Mouse (Mus musculus): ENCODE data around the gene Hoxd13. TPM values are rescaled to one million over a fixed set of nuclear protein-coding genes. Genes with fewer than 3 reads are reported as not detected.

The Hoxd13 gene
- polyA plus RNA-seq, 1 experiment from 2014 or later, result not detected

GRCm38 (mm10) chr2:74709465-74710419 lies 41.6 kb downstream of the Hoxd13 start:
- WGBS, result 11% methylated on average over 5 of the region's 5 CpGs
- no peak for ATAC-seq (ENCODE audit: insufficient number of reproducible peaks, insufficient read depth, low FRiP score, low read depth)

GRCm38 (mm10) chr2:74710929-74711543 lies 42.9 kb downstream of the Hoxd13 start:
- Histone ChIP-seq H3K4me2 (replicated peaks; ENCODE audit: low read depth, low read length) (no peak overlapping the region), H3K9me3 (ENCODE audit: control insufficient read depth, low read depth, low read length) (no peaks in the 10 kb centered on the region), H3K27ac (ENCODE audit: low read length) (no peak overlapping the region), H3K27me3 (ENCODE audit: control insufficient read depth, insufficient read depth, low read length) (peaks cover 72% of the 10 kb centered on the region), H3K9ac (replicated peaks; ENCODE audit: low read depth, low read length) (no peak overlapping the region), H3K4me3 (ENCODE audit: low read depth, low read length) (no peak overlapping the region; the same call in 1 of the 2 replicates), H3K36me3 (ENCODE audit: control insufficient read depth, insufficient read depth, low read length) (no peaks in the 10 kb centered on the region), H3K4me1 (ENCODE audit: control insufficient read depth, insufficient read depth, low read length) (no peaks in the 10 kb centered on the region; the same call in 1 of the 2 replicates)
- WGBS, result 5% methylated on average over 16 of the region's 16 CpGs
- ATAC-seq (ENCODE audit: insufficient number of reproducible peaks, insufficient read depth, low FRiP score, low read depth), result no peak

More at GRCm38 (mm10) chr2:74709465-74710419, 41.6 kb downstream of the Hoxd13 start:
- Histone ChIP-seq H3K27me3 (ENCODE audit: control insufficient read depth, insufficient read depth, low read length) (peaks cover 70% of the 10 kb centered on the region), H3K4me1 (ENCODE audit: control insufficient read depth, insufficient read depth, low read length) (peaks cover 6% of the 10 kb centered on the region; the same call in 1 of the 2 replicates), H3K4me2 (replicated peaks; ENCODE audit: low read depth, low read length) (no peak overlapping the region), H3K4me3 (ENCODE audit: low read depth, low read length) (no peak overlapping the region), H3K9ac (replicated peaks; ENCODE audit: low read depth, low read length) (no peak overlapping the region), H3K9me3 (ENCODE audit: control insufficient read depth, low read depth, low read length) (no peaks in the 10 kb centered on the region), H3K36me3 (ENCODE audit: control insufficient read depth, insufficient read depth, low read length) (no peaks in the 10 kb centered on the region), H3K27ac (ENCODE audit: low read length) (no peak overlapping the region)

GRCm38 (mm10) chr2:74711721-74712621 lies 43.9 kb downstream of the Hoxd13 start, which contains the start of the genes Hoxd3 and Hoxd4:
Hoxd3 (plus strand) TSS chr2:74711927.
Hoxd4 (plus strand) TSS chr2:74711929.
- Histone ChIP-seq H3K4me1 (ENCODE audit: control insufficient read depth, insufficient read depth, low read length) (no peaks in the 10 kb centered on the region; the same call in 1 of the 2 replicates), H3K36me3 (ENCODE audit: control insufficient read depth, insufficient read depth, low read length) (no peaks in the 10 kb centered on the region), H3K4me2 (replicated peaks; ENCODE audit: low read depth, low read length) (peak within 1 kb of the TSS; percentile 37), H3K4me3 (ENCODE audit: low read depth, low read length) (peak within 1 kb of the TSS; percentile 34), H3K9me3 (ENCODE audit: control insufficient read depth, low read depth, low read length) (no peaks in the 10 kb centered on the region), H3K9ac (replicated peaks; ENCODE audit: low read depth, low read length) (peak within 1 kb of the TSS; percentile 18; the same call in 1 of the 2 replicates), H3K27me3 (ENCODE audit: control insufficient read depth, insufficient read depth, low read length) (peaks cover 78% of the 10 kb centered on the region), H3K27ac (ENCODE audit: low read length) (0 out of 2 replicates have a peak within 1 kb of the TSS, but pooled peaks have one; percentile 33)
- WGBS, result under 1% methylated on average over 63 of the region's 65 CpGs
- ATAC-seq (ENCODE audit: insufficient number of reproducible peaks, insufficient read depth, low FRiP score, low read depth), result 0 out of 2 replicates have a peak, but pooled peaks have one; percentile 56

- Histone ChIP-seq H3K27ac (ENCODE audit: low read length) (no peak overlapping the region), H3K4me2 (replicated peaks; ENCODE audit: low read depth, low read length) (no peak overlapping the region), H3K4me1 (ENCODE audit: control insufficient read depth, insufficient read depth, low read length) (no peaks in the 10 kb centered on the region; the same call in 1 of the 2 replicates), H3K9me3 (ENCODE audit: control insufficient read depth, low read depth, low read length) (no peaks in the 10 kb centered on the region), H3K27me3 (ENCODE audit: control insufficient read depth, insufficient read depth, low read length) (peaks cover 75% of the 10 kb centered on the region), H3K4me3 (ENCODE audit: low read depth, low read length) (no peak overlapping the region), H3K9ac (replicated peaks; ENCODE audit: low read depth, low read length) (no peak overlapping the region), H3K36me3 (ENCODE audit: control insufficient read depth, insufficient read depth, low read length) (no peaks in the 10 kb centered on the region)
- ATAC-seq (ENCODE audit: insufficient number of reproducible peaks, insufficient read depth, low FRiP score, low read depth), result no peak
- 13% methylated on average over 19 of the region's 19 CpGs for WGBS
Observed at GRCm38 (mm10) chr2:74713239-74714150, 45.4 kb downstream of the Hoxd13 start.

GRCm38 (mm10) chr2:74714156-74714789 lies 46.2 kb downstream of the Hoxd13 start:
- peaks cover 74% of the 10 kb centered on the region for H3K27me3 ChIP-seq (ENCODE audit: control insufficient read depth, insufficient read depth, low read length)
- H3K4me1 ChIP-seq (ENCODE audit: control insufficient read depth, insufficient read depth, low read length), result no peaks in the 10 kb centered on the region; the same call in 1 of the 2 replicates
- 9% methylated on average over 18 of the region's 18 CpGs for WGBS
- no peaks in the 10 kb centered on the region for H3K9me3 ChIP-seq (ENCODE audit: control insufficient read depth, low read depth, low read length)
- no peak overlapping the region for H3K9ac ChIP-seq (replicated peaks; ENCODE audit: low read depth, low read length)
- no peak overlapping the region for H3K4me3 ChIP-seq (ENCODE audit: low read depth, low read length)
- H3K36me3 ChIP-seq (ENCODE audit: control insufficient read depth, insufficient read depth, low read length), result no peaks in the 10 kb centered on the region
- H3K27ac ChIP-seq (ENCODE audit: low read length), result no peak overlapping the region
- ATAC-seq (ENCODE audit: insufficient number of reproducible peaks, insufficient read depth, low FRiP score, low read depth), result no peak
- no peak overlapping the region for H3K4me2 ChIP-seq (replicated peaks; ENCODE audit: low read depth, low read length)

GRCm38 (mm10) chr2:74714881-74715280 lies 46.8 kb downstream of the Hoxd13 start:
- Histone ChIP-seq H3K36me3 (ENCODE audit: control insufficient read depth, insufficient read depth, low read length) (no peaks in the 10 kb centered on the region), H3K4me2 (replicated peaks; ENCODE audit: low read depth, low read length) (0 out of 2 replicates have a peak overlapping the region, but pooled peaks have one; percentile 10), H3K9me3 (ENCODE audit: control insufficient read depth, low read depth, low read length) (no peaks in the 10 kb centered on the region), H3K27me3 (ENCODE audit: control insufficient read depth, insufficient read depth, low read length) (peaks cover 68% of the 10 kb centered on the region), H3K4me1 (ENCODE audit: control insufficient read depth, insufficient read depth, low read length) (no peaks in the 10 kb centered on the region; the same call in 1 of the 2 replicates), H3K4me3 (ENCODE audit: low read depth, low read length) (no peak overlapping the region), H3K27ac (ENCODE audit: low read length) (no peak overlapping the region), H3K9ac (replicated peaks; ENCODE audit: low read depth, low read length) (no peak overlapping the region)
- WGBS, result 4% methylated on average over 14 of the region's 14 CpGs
- ATAC-seq (ENCODE audit: insufficient number of reproducible peaks, insufficient read depth, low FRiP score, low read depth), result no peak

All from stomach, embryonic 14.5 days (tissue).